Mouse (Mus musculus) kidney, adult 2 months (tissue): ENCODE measurements around the gene Krtap13. TPM values are rescaled to one million over a fixed set of nuclear protein-coding genes. Genes with fewer than 3 reads are reported as not detected.
"Not testable (repeated sequence)": the region's sequence is repeated elsewhere in the genome, so short reads cannot be mapped to it uniquely, and the experiment has no call there.

ENCODE experiments used
- DNase-seq: peaks from one replicate; pipeline ENCODE4 v3.0.0; 2021
- H3K27ac ChIP-seq: fragments of 200-500 bp; 2 replicates; pipeline ENCODE4 v1.5.1; 2012; ENCODE audit warnings: low read depth, low read length, control low read depth, inconsistent platforms; ENCODE audit not compliant: insufficient read depth
- H3K27me3 ChIP-seq: fragments of 200-500 bp; replicated peaks from 2 replicates; pipeline ENCODE4 v1.6.1; 2012; ENCODE audit warnings: mild to moderate bottlenecking, moderate library complexity, low read length, inconsistent platforms; ENCODE audit not compliant: control insufficient read depth, insufficient read depth
- H3K36me3 ChIP-seq: fragments of 200-500 bp; 2 replicates; pipeline ENCODE4 v1.6.1; 2012; ENCODE audit warnings: mild to moderate bottlenecking, moderate library complexity, low read length, inconsistent platforms; ENCODE audit not compliant: control insufficient read depth, insufficient read depth
- H3K4me1 ChIP-seq: fragments of 200-500 bp; 2 replicates; pipeline ENCODE4 v1.6.1; 2011; ENCODE audit warnings: low read length; ENCODE audit not compliant: control insufficient read depth, insufficient read depth
- H3K4me3 ChIP-seq: fragments of 200-500 bp; 2 replicates; pipeline ENCODE4 v1.5.1; 2011; ENCODE audit warnings: mild to moderate bottlenecking, low read depth, low read length, control low read depth; ENCODE audit not compliant: insufficient read depth
- CTCF ChIP-seq: fragments of 200-500 bp; conservative IDR thresholded peaks from 2 replicates; pipeline ENCODE4 v1.5.1; 2011; ENCODE audit warnings: low read depth, mild to moderate bottlenecking, control low read depth, low read length, moderate library complexity, mixed read lengths; ENCODE audit not compliant: insufficient read depth, insufficient read length
- POLR2A ChIP-seq: fragments of 200-500 bp; IDR thresholded peaks from one replicate; pipeline ENCODE4 v1.6.1; 2011; ENCODE audit warnings: low read depth, low read length, control low read depth
- WGBS: fragments of 180-500 bp; shearing (Covaris S2); methylation state at CpG from one replicate; pipeline ENCODE4 v1.1.7; 2018; 5-methylcytosine and 5-hydroxymethylcytosine counted together
- polyA plus RNA-seq: library from polyadenylated mRNA; depleted of rRNA; stranded (reverse); fragments of >200 nt; gene quantifications from 2 replicates; pipeline ENCODE4 v1.2.3, GENCODE M21; 2012; rRNA removed

The Krtap13 gene
- polyA plus RNA-seq, result not detected in 2 replicates

DNA sequence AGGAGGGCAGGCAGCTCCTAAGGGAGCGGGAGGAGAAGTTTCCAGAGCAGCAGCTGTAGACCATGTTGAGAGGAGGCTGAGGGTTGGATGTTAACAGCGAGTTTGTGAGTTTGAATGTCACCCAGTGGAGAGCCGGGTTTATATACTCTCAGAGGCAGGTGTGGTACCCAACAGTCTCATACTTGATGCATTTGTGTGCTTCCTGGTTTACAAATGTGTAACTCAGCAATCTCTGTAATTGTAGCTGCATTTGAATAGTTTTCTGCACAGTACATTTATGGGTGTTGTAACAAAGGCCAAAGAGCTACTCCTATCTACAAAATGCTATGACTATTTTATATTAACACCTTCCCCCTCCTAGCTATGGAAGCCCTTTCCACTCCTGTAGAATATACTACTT is at the start of gene Krtap13:
Krtap13 (minus strand) TSS at position 101 of the 400 bp plus-strand sequence.
- H3K4me1 ChIP-seq, H3K27ac ChIP-seq, H3K4me3 ChIP-seq, DNase-seq, H3K27me3 ChIP-seq, H3K36me3 ChIP-seq: not testable (repeated sequence)
- WGBS, result 88% methylated on average over 3 of the region's 3 CpGs

DNA sequence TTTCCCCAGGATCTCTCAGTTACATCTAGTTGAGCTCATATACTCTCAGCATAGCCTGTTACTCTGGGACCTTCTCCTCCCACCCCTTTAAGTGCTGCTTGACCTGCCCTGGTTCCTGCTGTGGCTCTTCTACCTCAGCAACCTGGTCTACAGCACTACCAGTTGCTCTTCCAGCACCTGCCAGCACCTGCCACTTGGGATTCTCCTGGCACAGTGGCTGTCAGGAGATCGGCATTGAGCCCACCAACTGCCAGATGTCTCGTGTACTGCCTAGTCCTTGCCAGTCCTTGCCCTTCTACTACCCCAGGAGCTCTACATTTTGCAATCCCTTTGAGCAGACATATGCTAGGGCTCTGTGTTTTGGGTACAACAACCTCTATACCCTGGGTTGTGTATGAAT is 35.4 kb upstream of the Krtap13 start:
- Histone ChIP-seq H3K4me3 (no peak overlapping the region), H3K36me3 (no peaks in the 10 kb centered on the region), H3K27ac (no peak overlapping the region), H3K27me3 (no peaks in the 10 kb centered on the region), H3K4me1 (no peaks in the 10 kb centered on the region)
- DNase-seq, result no peak
- WGBS, result 86% methylated on average over 2 of the region's 2 CpGs
- TF ChIP-seq CTCF (no peak), POLR2A (no peak)

GRCm38 (mm10) chr16:88777596-88777995 is 26.2 kb upstream of the Krtap13 start, which contains the start of gene Gm5965:
TSS of gene Gm5965 (plus strand) at chr16:88777896.
- TF ChIP-seq CTCF (no peak), POLR2A (no peak)
- H3K4me3 ChIP-seq, result no peak within 1 kb of the TSS
- no peaks in the 10 kb centered on the region for H3K27me3 ChIP-seq
- 86% methylated on average over 6 of the region's 6 CpGs for WGBS
- H3K36me3 ChIP-seq, result no peaks in the 10 kb centered on the region
- no peaks in the 10 kb centered on the region for H3K4me1 ChIP-seq
- H3K27ac ChIP-seq, result no peak within 1 kb of the TSS
- DNase-seq, result no peak

DNA sequence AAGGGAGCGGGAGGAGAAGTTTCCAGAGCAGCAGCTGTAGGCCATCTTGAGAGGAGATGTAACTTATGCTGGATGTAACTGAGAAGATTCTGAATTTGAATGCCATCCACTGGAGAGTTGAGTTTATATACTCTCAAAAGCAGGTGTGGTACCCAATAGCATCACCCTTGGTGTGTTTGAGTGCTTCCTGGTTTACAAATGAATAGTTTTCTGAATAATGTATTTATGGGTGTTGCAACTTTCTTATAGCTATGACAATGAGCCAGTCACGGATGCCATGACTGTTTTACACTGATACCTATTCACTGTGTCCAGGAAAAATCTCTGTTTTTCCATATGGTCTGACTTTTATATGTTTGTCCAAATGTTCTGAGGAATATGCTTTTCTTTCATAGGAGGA is 22.7 kb upstream of the Krtap13 start, which contains the start of gene 2310057N15Rik:
2310057N15Rik (minus strand) TSS at position 101 of the 400 bp plus-strand sequence.
- TF ChIP-seq CTCF (no peak), POLR2A (no peak)
- Histone ChIP-seq H3K4me1 (no peaks in the 10 kb centered on the region), H3K27ac (no peak within 1 kb of the TSS), H3K27me3 (no peaks in the 10 kb centered on the region), H3K4me3 (no peak within 1 kb of the TSS), H3K36me3 (no peaks in the 10 kb centered on the region)
- DNase-seq, result no peak
- WGBS, result 86% methylated on average over 2 of the region's 2 CpGs

GRCm38 (mm10) chr16:88758547-88758946 is 7.1 kb upstream of the Krtap13 start, which contains the start of gene 2310034C09Rik:
TSS of gene 2310034C09Rik (plus strand) at chr16:88758847.
- 85% methylated on average over 3 of the region's 3 CpGs for WGBS
- H3K4me3 ChIP-seq, H3K27ac ChIP-seq, H3K36me3 ChIP-seq, DNase-seq, H3K4me1 ChIP-seq, H3K27me3 ChIP-seq: not testable (repeated sequence)

GRCm38 (mm10) chr16:88747943-88748342 is 3.5 kb downstream of the Krtap13 start:
- 47% methylated on average over 4 of the region's 4 CpGs for WGBS
- Histone ChIP-seq H3K36me3 (no peaks in the 10 kb centered on the region), H3K4me1 (no peaks in the 10 kb centered on the region), H3K27ac (no peak overlapping the region), H3K27me3 (no peaks in the 10 kb centered on the region), H3K4me3 (no peak overlapping the region)
- TF ChIP-seq CTCF (no peak), POLR2A (no peak)
- no peak for DNase-seq

DNA sequence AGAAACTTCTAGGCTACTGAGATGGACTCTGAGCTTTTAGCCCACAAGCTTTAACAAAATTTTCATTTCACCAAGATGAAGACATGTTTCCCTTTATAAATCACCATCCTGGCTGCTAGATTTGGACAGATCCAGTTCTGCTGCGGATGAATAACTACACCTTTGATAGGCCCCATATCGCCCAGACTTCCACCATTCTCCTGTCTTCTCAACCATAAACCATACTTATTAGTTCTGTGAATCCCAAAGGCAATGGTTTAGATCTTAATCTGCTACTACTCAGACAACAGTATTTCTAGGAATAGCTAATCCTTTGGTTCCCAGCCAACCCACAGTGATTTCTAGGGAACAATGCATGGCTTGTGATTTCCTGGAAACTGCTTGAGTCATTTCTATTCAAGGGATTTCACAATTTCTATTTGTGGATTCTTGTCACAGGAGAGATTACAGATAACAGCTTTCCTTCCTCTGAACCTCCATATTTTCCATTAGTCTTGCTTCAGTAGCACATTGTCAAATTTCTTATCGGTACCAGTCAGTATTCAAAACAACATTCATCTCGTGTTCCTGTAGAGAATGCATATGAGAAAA is 6.6 kb downstream of the Krtap13 start:
- no peak for TF ChIP-seq CTCF
- TF ChIP-seq POLR2A, result no peak
- Histone ChIP-seq H3K36me3 (no peaks in the 10 kb centered on the region), H3K27me3 (no peaks in the 10 kb centered on the region), H3K4me3 (no peak overlapping the region), H3K27ac (no peak overlapping the region), H3K4me1 (no peaks in the 10 kb centered on the region)
- WGBS, result 48% methylated on average over 4 of the region's 4 CpGs
- DNase-seq, result peak; percentile 6
